Mouse (Mus musculus) G1E (cell line): ENCODE data around the gene Fam114a2. TPM values are rescaled to one million over a fixed set of nuclear protein-coding genes. Genes with fewer than 3 reads are reported as not detected.
A peak's percentile ranks its signal among the peaks of the same experiment; 100 is the strongest.

Experiments
- ATAC-seq: 2 replicates; pipeline ENCODE4 v1.8.0; 2016; ENCODE audit warnings: mild to moderate bottlenecking; ENCODE audit not compliant: insufficient number of reproducible peaks, poor library complexity, low FRiP score, severe bottlenecking; ENCODE audit errors: extremely low read depth
- DNase-seq: peaks from one replicate; pipeline ENCODE4 v3.0.0; 2012; ENCODE audit warnings: low spot score
- H3K27me3 ChIP-seq: 2 replicates; pipeline ENCODE4 v1.6.1; 2012; ENCODE audit warnings: mild to moderate bottlenecking, low read length, inconsistent platforms; ENCODE audit not compliant: insufficient read depth
- H3K36me3 ChIP-seq: replicated peaks from 2 replicates; pipeline ENCODE3; 2012; ENCODE audit warnings: mild to moderate bottlenecking, inconsistent platforms
- H3K4me1 ChIP-seq: 2 replicates; pipeline ENCODE4 v1.6.1; 2012; ENCODE audit warnings: low read depth, low read length, inconsistent platforms, mixed read lengths; ENCODE audit not compliant: insufficient read depth
- H3K4me3 ChIP-seq: 2 replicates; pipeline ENCODE4 v1.5.1; 2012; ENCODE audit warnings: low read depth, mild to moderate bottlenecking, inconsistent platforms, low read length, moderate library complexity, mixed read lengths
- H3K9me3 ChIP-seq: replicated peaks from 2 replicates; pipeline ENCODE4 v1.6.1; 2012; ENCODE audit warnings: inconsistent platforms
- CTCF ChIP-seq: IDR thresholded peaks from 2 replicates; pipeline ENCODE4 v1.5.1; 2012; ENCODE audit warnings: low read depth, low read length, inconsistent platforms, mixed read lengths
- GATA1 ChIP-seq: IDR thresholded peaks from 2 replicates; pipeline ENCODE4 v1.6.1; 2012; ENCODE audit warnings: borderline replicate concordance, low read length, inconsistent platforms, mixed read lengths
- GATA2 ChIP-seq: IDR thresholded peaks from 2 replicates; pipeline ENCODE4 v1.6.1; 2012; ENCODE audit warnings: low read depth, low read length, inconsistent platforms, borderline replicate concordance
- POLR2AphosphoS5 ChIP-seq: IDR thresholded peaks from 2 replicates; pipeline ENCODE4 v1.6.1; 2012; ENCODE audit warnings: low read depth, low read length, inconsistent platforms; ENCODE audit not compliant: insufficient replicate concordance
- TAL1 ChIP-seq: conservative IDR thresholded peaks from 2 replicates; pipeline ENCODE4 v1.6.1; 2012; ENCODE audit warnings: low read depth, low read length, inconsistent platforms, mixed read lengths
- polyA plus RNA-seq: library from polyadenylated mRNA; stranded (reverse); fragments of >175 nt; gene quantifications from 2 replicates; pipeline ENCODE4 v1.2.3, GENCODE M21; 2012
- total RNA-seq, 2 experiments: library from RNA; stranded (forward) in 1 of 2; stranded (reverse) in 1 of 2; fragments of 200-1000 nt in 1 of 2; fragments of >200 nt in 1 of 2; fragmentation: Nextera tagmentation in 1 of 2; gene quantifications; 2 replicates each; pipeline ENCODE4 v1.2.3; 2014 to 2017

Fam114a2 gene
- total and polyA plus RNA-seq, 3 experiments: 2.7 to 55.9 (median 41.2) TPM

DNA sequence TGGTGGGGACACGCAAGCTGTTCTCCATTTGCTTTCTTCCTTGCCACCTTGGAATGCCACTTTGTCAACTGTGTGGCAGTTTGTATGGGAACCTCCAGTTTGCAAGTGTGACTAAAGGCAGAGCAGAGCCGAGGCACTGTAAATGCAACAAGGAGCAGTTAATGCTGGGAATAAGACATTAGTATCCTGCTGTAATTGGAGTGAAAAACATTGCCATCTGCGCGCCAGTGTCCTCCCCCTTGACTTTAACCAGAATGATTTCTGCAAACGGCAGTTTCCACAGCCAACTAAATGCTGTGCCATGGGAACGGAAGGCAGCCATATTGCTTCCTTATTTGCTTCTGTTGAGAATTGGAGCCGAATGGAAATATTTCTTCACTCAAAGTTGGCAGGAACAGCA, 3.6 kb upstream of the Fam114a2 start:
- ATAC-seq (no peak), DNase-seq (no peak)
- H3K27me3 ChIP-seq: no peaks in the 10 kb centered on the region
- peaks cover 24% of the 10 kb centered on the region for H3K4me1 ChIP-seq
- no peaks in the 10 kb centered on the region for H3K9me3 ChIP-seq
- peaks cover 53% of the 10 kb centered on the region for H3K36me3 ChIP-seq
- TF ChIP-seq GATA2 (no peak), GATA1 (no peak), POLR2AphosphoS5 (no peak), TAL1 (no peak), CTCF (no peak)
- H3K4me3 ChIP-seq: no peak overlapping the region

DNA sequence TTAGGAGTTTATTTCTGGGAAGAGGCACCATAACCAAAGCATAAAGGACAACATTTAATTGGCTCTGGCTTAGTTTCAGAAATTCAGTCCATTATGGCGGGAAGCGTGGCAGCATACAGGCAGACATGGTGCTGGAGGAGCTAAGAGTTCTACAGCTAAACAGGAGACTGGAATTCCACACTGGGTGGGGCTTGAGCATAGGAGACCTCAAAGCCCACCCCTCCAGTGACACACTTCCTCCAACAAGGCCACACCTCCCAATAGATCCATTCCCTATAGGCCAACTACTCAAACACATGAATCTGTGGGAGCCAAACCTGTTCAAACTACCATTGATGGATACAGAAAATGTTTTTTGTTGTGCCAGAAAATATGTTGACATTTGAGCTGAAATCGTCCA, 2.8 kb upstream of the Fam114a2 start:
- ATAC-seq (no peak), DNase-seq (no peak)
- Histone ChIP-seq H3K4me3 (no peak overlapping the region), H3K4me1 (peaks cover 27% of the 10 kb centered on the region), H3K36me3 (peaks cover 57% of the 10 kb centered on the region), H3K27me3 (no peaks in the 10 kb centered on the region), H3K9me3 (no peaks in the 10 kb centered on the region)
- no peak for TF ChIP-seq POLR2AphosphoS5
- TF ChIP-seq GATA1: no peak
- no peak for TF ChIP-seq GATA2
- no peak for TF ChIP-seq CTCF
- TF ChIP-seq TAL1: no peak

DNA sequence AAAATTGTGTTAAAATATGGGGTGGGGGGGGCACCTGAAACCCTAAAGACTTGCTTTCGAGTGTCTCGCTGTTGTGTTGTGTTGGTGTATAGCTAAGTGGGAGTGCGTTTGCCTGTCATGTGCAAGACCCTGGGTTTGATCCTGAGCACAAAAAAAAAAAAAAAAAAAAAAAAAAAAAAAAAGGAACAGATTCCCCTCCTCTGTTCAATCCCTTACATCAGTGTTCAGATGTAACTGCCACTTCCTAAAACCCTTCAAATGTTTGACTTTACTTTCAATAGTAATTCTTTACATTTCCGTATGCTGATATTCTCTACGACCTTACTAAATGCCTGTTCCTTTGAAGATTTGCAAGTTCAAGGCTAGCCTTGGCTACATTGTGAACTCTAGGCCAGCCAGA, 887 bp upstream of the Fam114a2 start:
- peaks cover 22% of the 10 kb centered on the region for H3K4me1 ChIP-seq
- TF ChIP-seq GATA1 (no peak), POLR2AphosphoS5 (no peak), TAL1 (no peak), CTCF (no peak), GATA2 (no peak)
- DNase-seq: no peak
- peaks cover 50% of the 10 kb centered on the region for H3K36me3 ChIP-seq
- no peaks in the 10 kb centered on the region for H3K9me3 ChIP-seq
- H3K4me3 ChIP-seq: peak overlapping the region; percentile 94
- no peak for ATAC-seq
- H3K27me3 ChIP-seq: no peaks in the 10 kb centered on the region

DNA sequence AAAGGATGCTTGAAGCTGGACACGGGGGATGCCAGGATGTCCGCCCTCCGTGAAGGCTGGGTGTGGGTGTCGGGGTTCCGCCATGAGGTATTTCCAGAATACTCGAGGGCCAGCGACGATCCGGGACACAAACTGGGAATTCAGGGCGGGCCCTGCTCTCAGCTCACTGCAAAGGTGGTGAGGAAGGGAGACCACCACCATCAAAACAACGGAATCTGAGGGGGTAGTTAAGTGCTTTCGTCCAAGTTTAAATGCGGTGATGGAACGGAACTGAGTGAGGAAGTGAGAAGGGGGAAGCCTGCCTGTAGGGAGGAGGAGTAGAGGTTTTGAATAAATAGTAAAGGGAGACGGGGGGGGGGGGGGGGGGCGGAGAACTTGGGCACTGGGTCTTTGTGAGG, 333 bp upstream of the Fam114a2 start:
- peaks cover 51% of the 10 kb centered on the region for H3K36me3 ChIP-seq
- peaks cover 22% of the 10 kb centered on the region for H3K4me1 ChIP-seq
- TF ChIP-seq CTCF (no peak), GATA2 (no peak), GATA1 (no peak), TAL1 (no peak), POLR2AphosphoS5 (no peak)
- ATAC-seq: no peak
- H3K9me3 ChIP-seq: no peaks in the 10 kb centered on the region
- no peaks in the 10 kb centered on the region for H3K27me3 ChIP-seq
- peak; percentile 26 for DNase-seq
- H3K4me3 ChIP-seq: peak overlapping the region; percentile 94

DNA sequence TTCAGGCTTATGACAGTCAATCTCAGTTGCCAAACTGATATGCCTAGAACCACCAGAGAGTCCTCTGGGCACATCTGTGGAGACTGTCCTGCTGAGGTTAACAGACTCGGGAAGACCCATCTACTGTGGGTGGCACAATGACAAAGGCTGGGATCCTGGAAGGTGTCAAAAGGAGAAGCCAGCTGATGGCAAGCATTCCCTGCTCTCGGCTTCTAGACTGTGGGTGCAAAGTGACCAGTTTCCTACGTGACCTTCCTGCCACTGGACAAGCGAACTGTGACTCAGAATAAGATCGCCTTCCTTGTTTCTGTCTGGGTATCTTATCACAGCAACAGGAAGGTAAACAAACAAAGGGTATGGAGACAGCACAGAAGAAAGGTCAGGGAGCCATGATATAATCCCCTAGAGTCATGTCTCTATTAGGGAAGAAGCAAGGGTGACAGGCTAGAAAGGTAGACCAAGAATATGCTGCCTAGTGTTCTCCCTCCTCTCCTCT, 1.4 kb downstream of the Fam114a2 start:
- H3K4me3 ChIP-seq: no peak overlapping the region; the same call in 1 of the 2 replicates
- no peaks in the 10 kb centered on the region for H3K27me3 ChIP-seq
- ATAC-seq: no peak
- H3K4me1 ChIP-seq: peaks cover 19% of the 10 kb centered on the region
- no peak for TF ChIP-seq GATA2
- no peak for TF ChIP-seq CTCF
- TF ChIP-seq GATA1: no peak
- TF ChIP-seq POLR2AphosphoS5: no peak
- TF ChIP-seq TAL1: no peak
- H3K36me3 ChIP-seq: peaks cover 50% of the 10 kb centered on the region
- H3K9me3 ChIP-seq: no peaks in the 10 kb centered on the region
- no peak for DNase-seq

DNA sequence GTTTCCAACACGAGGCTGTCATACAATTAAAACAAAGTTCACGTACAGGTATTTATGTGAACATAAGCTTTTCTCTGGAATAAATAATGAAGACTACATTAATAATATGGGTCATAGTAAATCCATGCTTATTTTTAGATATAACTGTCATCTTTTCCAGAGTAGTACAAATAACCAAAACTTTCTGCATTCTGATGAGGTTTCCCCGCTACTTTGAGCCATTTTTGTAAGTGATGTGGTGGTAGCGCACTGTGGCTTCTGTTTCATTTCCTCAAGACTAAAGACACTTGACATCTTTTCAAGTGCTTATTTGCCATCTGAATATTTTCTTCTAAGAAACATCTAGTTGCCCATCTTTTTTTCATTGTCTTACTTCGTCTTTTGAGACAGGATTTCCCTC, 3.2 kb downstream of the Fam114a2 start:
- TF ChIP-seq GATA2: no peak
- TF ChIP-seq CTCF: no peak
- no peak for TF ChIP-seq POLR2AphosphoS5
- no peak for TF ChIP-seq GATA1
- TF ChIP-seq TAL1: no peak
- peaks cover 52% of the 10 kb centered on the region for H3K36me3 ChIP-seq
- peaks cover 10% of the 10 kb centered on the region for H3K4me1 ChIP-seq
- H3K27me3 ChIP-seq: no peaks in the 10 kb centered on the region
- no peak overlapping the region for H3K4me3 ChIP-seq
- H3K9me3 ChIP-seq: no peaks in the 10 kb centered on the region
- DNase-seq: no peak
- ATAC-seq: no peak

DNA sequence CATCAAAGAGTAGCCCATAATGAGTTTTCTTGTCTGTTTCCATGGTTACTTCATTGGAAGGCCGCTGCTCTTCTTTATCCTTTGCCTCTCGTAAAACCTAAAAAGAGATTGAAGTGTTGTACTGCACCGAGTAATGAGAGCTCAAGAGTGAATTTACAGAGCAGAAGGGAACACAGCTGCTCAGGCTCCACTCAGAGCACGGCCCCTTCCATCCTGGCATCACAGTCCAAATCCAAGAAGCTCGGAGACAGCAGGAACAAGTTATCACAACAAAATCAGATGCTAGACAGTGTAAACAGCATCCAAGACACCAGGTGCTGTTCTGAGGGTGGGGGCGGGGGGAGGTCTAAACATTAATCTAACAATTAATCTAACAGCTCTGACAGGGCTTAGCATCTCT, 11.5 kb downstream of the Fam114a2 start:
- H3K27me3 ChIP-seq: no peaks in the 10 kb centered on the region
- TF ChIP-seq CTCF (no peak), GATA1 (no peak)
- peaks cover 91% of the 10 kb centered on the region for H3K36me3 ChIP-seq
- H3K9me3 ChIP-seq: no peaks in the 10 kb centered on the region
- H3K4me1 ChIP-seq: no peaks in the 10 kb centered on the region
- ATAC-seq (no peak), DNase-seq (no peak)
- no peak overlapping the region for H3K4me3 ChIP-seq
